Mouse (Mus musculus) lung, embryonic 15.5 days (tissue): ENCODE results near the gene Mthfsd. TPM values are rescaled to one million over a fixed set of nuclear protein-coding genes. Genes with fewer than 3 reads are reported as not detected.

Source experiments
- ATAC-seq: fragments of 200-750 bp; cut with Nextera tagmentation; 2 replicates; pipeline ENCODE4 v1.8.0; 2017; ENCODE audit warnings: moderate number of reproducible peaks, borderline replicate concordance; ENCODE audit not compliant: low FRiP score, low TSS enrichment; ENCODE audit errors: extremely low read depth
- H3K27ac ChIP-seq: fragments of 300-500 bp; sonication (generic); 2 replicates; pipeline ENCODE4 v1.5.1; 2015; ENCODE audit warnings: moderate library complexity, mild to moderate bottlenecking, inconsistent platforms
- H3K27me3 ChIP-seq: fragments of 300-500 bp; sonication (generic); 2 replicates; pipeline ENCODE4 v1.6.1; 2015; ENCODE audit warnings: inconsistent platforms
- H3K36me3 ChIP-seq: fragments of 300-500 bp; sonication (generic); 2 replicates; pipeline ENCODE4 v1.6.1; 2015; ENCODE audit warnings: inconsistent platforms
- H3K4me1 ChIP-seq: fragments of 300-500 bp; sonication (generic); 2 replicates; pipeline ENCODE4 v1.6.1; 2015; ENCODE audit warnings: inconsistent platforms
- H3K4me2 ChIP-seq: fragments of 300-500 bp; sonication (generic); 2 replicates; pipeline ENCODE4 v1.6.1; 2015; ENCODE audit warnings: inconsistent platforms, mild to moderate bottlenecking, moderate library complexity
- H3K4me3 ChIP-seq: fragments of 300-500 bp; sonication (generic); 2 replicates; pipeline ENCODE4 v1.5.1; 2015; ENCODE audit warnings: mild to moderate bottlenecking, inconsistent platforms
- H3K9ac ChIP-seq: fragments of 300-500 bp; sonication (generic); 2 replicates; pipeline ENCODE4 v1.6.1; 2015; ENCODE audit warnings: inconsistent platforms
- H3K9me3 ChIP-seq: fragments of 300-500 bp; sonication (generic); 2 replicates; pipeline ENCODE4 v1.6.1; 2016; ENCODE audit warnings: inconsistent platforms
- WGBS: fragments of 180-500 bp; shearing (Covaris S2); methylation state at CpG from one replicate; pipeline ENCODE4 v1.1.7; 2015; 5-methylcytosine and 5-hydroxymethylcytosine counted together
- polyA plus RNA-seq: library from polyadenylated mRNA; unstranded; fragments of >200 nt; fragmentation: Nextera tagmentation; extraction: Ambion mirVana; gene quantifications from 2 replicates; pipeline ENCODE4 v1.2.1, GENCODE M21; 2015

Mthfsd gene
- polyA plus RNA-seq, 1 experiment from 2014 or later = 60.2 TPM

DNA sequence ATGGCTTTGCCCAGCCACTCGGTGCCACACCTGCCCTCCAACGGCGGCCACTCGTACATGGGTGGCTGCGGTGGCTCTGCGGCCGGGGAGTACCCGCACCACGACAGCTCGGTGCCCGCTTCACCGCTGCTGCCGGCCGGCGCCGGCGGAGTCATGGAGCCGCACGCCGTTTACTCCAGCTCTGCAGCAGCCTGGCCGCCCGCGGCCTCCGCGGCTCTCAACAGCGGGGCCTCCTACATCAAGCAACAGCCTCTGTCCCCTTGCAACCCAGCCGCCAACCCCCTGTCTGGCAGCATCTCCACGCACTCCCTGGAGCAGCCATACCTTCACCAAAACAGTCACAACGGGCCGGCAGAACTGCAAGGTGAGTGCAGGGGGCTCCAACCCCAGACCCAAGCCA is 23.2 kb downstream of the Mthfsd start:
- Histone ChIP-seq H3K4me3 (peak overlapping the region; percentile 73), H3K4me2 (peak overlapping the region; percentile 78), H3K9me3 (no peaks in the 10 kb centered on the region), H3K36me3 (no peaks in the 10 kb centered on the region), H3K27ac (peak overlapping the region; percentile 99), H3K27me3 (peaks cover 94% of the 10 kb centered on the region), H3K4me1 (peaks cover 25% of the 10 kb centered on the region), H3K9ac (peak overlapping the region; percentile 82)
- no peak for ATAC-seq
- whole genome bisulfite sequencing = 3% methylated on average over 30 of the region's 30 CpGs

GRCm38 (mm10) chr8:121084210-121084951 is 23.8 kb downstream of the Mthfsd start, which contains the start of gene Foxf1:
TSS of gene Foxf1 (plus strand) at chr8:121084386.
- peak; percentile 89 for ATAC-seq
- peaks cover 19% of the 10 kb centered on the region for H3K4me1 ChIP-seq
- H3K4me2 ChIP-seq = peak within 1 kb of the TSS; percentile 78
- H3K27me3 ChIP-seq = peaks cover 91% of the 10 kb centered on the region
- no peaks in the 10 kb centered on the region for H3K36me3 ChIP-seq
- no peaks in the 10 kb centered on the region for H3K9me3 ChIP-seq
- peak within 1 kb of the TSS; percentile 99 for H3K27ac ChIP-seq
- H3K4me3 ChIP-seq = peak within 1 kb of the TSS; percentile 73
- peak within 1 kb of the TSS; percentile 82 for H3K9ac ChIP-seq
- WGBS = 0% methylated on average over 64 of the region's 83 CpGs

DNA sequence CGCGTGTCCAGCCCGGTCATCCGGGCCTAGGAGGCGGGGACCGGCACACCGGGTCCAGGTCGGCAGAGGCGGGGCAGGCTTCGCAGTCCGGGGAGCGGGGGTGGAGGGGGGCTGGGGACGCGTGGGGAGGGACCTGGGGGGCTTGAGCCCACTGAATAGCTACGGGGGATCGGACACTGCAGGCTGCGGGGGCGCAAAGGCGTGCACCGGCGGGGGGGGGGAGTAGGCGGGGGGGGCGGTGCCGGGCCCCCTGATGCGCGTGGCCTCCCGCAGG is 24.3 kb downstream of the Mthfsd start:
- Histone ChIP-seq H3K9ac (peak overlapping the region; percentile 82), H3K27ac (peak overlapping the region; percentile 99), H3K9me3 (no peaks in the 10 kb centered on the region), H3K27me3 (peaks cover 91% of the 10 kb centered on the region), H3K4me2 (peak overlapping the region; percentile 78), H3K4me3 (peak overlapping the region; percentile 73), H3K36me3 (no peaks in the 10 kb centered on the region), H3K4me1 (0 out of 2 replicates have a peak, but pooled peaks cover 15% of the 10 kb centered on the region)
- ATAC-seq = no peak
- under 1% methylated on average over 13 of the region's 27 CpGs for WGBS

GRCm38 (mm10) chr8:121083093-121083935 is 24.9 kb downstream of the Mthfsd start:
- Histone ChIP-seq H3K27ac (peak overlapping the region; percentile 99), H3K4me3 (peak overlapping the region; percentile 73), H3K4me1 (0 out of 2 replicates have a peak, but pooled peaks cover 15% of the 10 kb centered on the region), H3K9me3 (no peaks in the 10 kb centered on the region), H3K4me2 (peak overlapping the region; percentile 78), H3K9ac (peak overlapping the region; percentile 82), H3K36me3 (no peaks in the 10 kb centered on the region), H3K27me3 (peaks cover 90% of the 10 kb centered on the region)
- ATAC-seq = peak; percentile 75
- under 1% methylated on average over 89 of the region's 89 CpGs for WGBS

GRCm38 (mm10) chr8:121082218-121083092 is 25.7 kb downstream of the Mthfsd start:
- no peak for ATAC-seq
- peak overlapping the region; percentile 73 for H3K4me3 ChIP-seq
- peaks cover 92% of the 10 kb centered on the region for H3K27me3 ChIP-seq
- peak overlapping the region; percentile 78 for H3K4me2 ChIP-seq
- H3K9me3 ChIP-seq = no peaks in the 10 kb centered on the region
- peak overlapping the region; percentile 99 for H3K27ac ChIP-seq
- H3K9ac ChIP-seq = peak overlapping the region; percentile 82
- WGBS = 1% methylated on average over 57 of the region's 57 CpGs
- H3K4me1 ChIP-seq = 0 out of 2 replicates have a peak, but pooled peaks cover 15% of the 10 kb centered on the region
- no peaks in the 10 kb centered on the region; the same call in 1 of the 2 replicates for H3K36me3 ChIP-seq

GRCm38 (mm10) chr8:121081398-121081797 is 26.8 kb downstream of the Mthfsd start:
- Histone ChIP-seq H3K4me1 (0 out of 2 replicates have a peak, but pooled peaks cover 15% of the 10 kb centered on the region), H3K36me3 (peaks cover 2% of the 10 kb centered on the region; the same call in 1 of the 2 replicates), H3K27me3 (peaks cover 93% of the 10 kb centered on the region), H3K27ac (peak overlapping the region; percentile 99), H3K9ac (peak overlapping the region; percentile 82), H3K4me2 (peak overlapping the region; percentile 78), H3K4me3 (peak overlapping the region; percentile 73), H3K9me3 (no peaks in the 10 kb centered on the region)
- ATAC-seq = no peak
- WGBS = under 1% methylated on average over 7 of the region's 7 CpGs

DNA sequence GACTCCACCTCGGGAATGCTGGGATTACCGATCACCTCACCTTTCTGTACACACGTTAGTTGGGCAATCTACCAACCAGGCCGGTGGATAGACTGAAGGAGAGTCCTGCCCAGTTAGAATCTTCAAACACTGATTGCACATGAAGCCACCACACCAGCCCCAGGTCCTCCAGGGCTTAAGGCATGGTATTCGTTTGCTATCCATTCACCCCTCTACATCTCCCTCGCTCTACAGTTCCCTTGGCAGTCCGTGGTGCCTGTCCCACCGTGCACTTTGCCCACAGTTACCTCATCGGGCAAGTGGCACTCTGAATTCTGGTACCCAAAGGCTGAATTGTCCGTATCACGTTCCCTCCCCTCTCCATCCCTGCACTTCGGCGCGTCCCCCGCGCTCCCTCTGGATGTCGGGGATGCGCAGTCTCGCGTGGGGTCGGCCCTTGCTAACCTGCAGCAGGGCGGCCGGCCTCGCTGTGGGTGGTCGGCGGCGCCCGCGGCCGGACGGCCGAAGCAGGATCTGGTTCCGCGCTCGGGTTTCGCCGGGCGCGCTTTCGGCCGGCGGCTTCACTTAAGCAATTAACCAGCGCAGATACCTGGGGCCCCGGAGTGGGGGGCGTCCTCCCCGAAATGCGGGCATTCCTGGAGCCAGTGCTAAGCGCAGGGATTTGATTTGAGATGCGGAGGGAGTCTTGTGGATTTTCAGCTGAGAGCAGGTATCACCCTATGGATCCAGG is 27.7 kb downstream of the Mthfsd start:
- H3K36me3 ChIP-seq = peaks cover 2% of the 10 kb centered on the region; the same call in 1 of the 2 replicates
- 2% methylated on average over 49 of the region's 49 CpGs for WGBS
- H3K9ac ChIP-seq = peak overlapping the region; percentile 82
- peaks cover 93% of the 10 kb centered on the region for H3K27me3 ChIP-seq
- 0 out of 2 replicates have a peak, but pooled peaks cover 15% of the 10 kb centered on the region for H3K4me1 ChIP-seq
- H3K9me3 ChIP-seq = no peaks in the 10 kb centered on the region
- peak overlapping the region; percentile 73 for H3K4me3 ChIP-seq
- H3K4me2 ChIP-seq = peak overlapping the region; percentile 78
- peak overlapping the region; percentile 99 for H3K27ac ChIP-seq
- no peak for ATAC-seq

DNA sequence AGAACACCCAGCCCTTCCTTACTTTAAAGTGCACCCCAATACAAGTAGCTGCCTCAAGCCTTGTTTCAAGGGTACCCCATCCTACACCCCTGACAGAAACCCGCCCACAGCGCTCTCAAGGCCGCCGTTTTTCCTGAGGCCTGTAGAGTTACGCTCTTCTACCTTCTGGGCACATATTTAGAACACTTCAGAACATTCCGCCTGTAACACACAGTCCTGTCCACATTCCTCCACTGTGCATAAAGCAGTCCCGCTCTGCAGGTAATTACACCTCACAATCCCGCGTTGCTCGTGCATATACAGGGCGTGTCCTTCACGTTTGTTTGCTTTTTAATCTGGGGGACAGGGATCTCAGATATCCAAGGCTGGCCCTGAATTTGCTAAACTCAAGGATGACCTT is 28.2 kb downstream of the Mthfsd start:
- WGBS = 24% methylated on average over 12 of the region's 12 CpGs

GRCm38 (mm10) chr8:121079201-121079600 is 29.0 kb downstream of the Mthfsd start:
- H3K27me3 ChIP-seq = peaks cover 93% of the 10 kb centered on the region
- H3K9me3 ChIP-seq = no peaks in the 10 kb centered on the region
- H3K4me1 ChIP-seq = peaks cover 24% of the 10 kb centered on the region; the same call in 1 of the 2 replicates
- WGBS = 28% methylated on average over 7 of the region's 7 CpGs
- H3K4me2 ChIP-seq = peak overlapping the region; percentile 78
- no peak overlapping the region for H3K27ac ChIP-seq
- H3K36me3 ChIP-seq = peaks cover 2% of the 10 kb centered on the region; the same call in 1 of the 2 replicates
- peak overlapping the region; percentile 82; the same call in 1 of the 2 replicates for H3K9ac ChIP-seq
- peak overlapping the region; percentile 73 for H3K4me3 ChIP-seq
- ATAC-seq = no peak

More for the DNA sequence above, 28.2 kb downstream of the Mthfsd start:
- Histone ChIP-seq H3K9ac (peak overlapping the region; percentile 82), H3K27ac (0 out of 2 replicates have a peak overlapping the region, but pooled peaks have one; percentile 3), H3K4me1 (peaks cover 16% of the 10 kb centered on the region; the same call in 1 of the 2 replicates), H3K36me3 (peaks cover 2% of the 10 kb centered on the region; the same call in 1 of the 2 replicates), H3K4me3 (peak overlapping the region; percentile 73), H3K4me2 (peak overlapping the region; percentile 78), H3K27me3 (peaks cover 93% of the 10 kb centered on the region), H3K9me3 (no peaks in the 10 kb centered on the region)
- no peak for ATAC-seq

DNA sequence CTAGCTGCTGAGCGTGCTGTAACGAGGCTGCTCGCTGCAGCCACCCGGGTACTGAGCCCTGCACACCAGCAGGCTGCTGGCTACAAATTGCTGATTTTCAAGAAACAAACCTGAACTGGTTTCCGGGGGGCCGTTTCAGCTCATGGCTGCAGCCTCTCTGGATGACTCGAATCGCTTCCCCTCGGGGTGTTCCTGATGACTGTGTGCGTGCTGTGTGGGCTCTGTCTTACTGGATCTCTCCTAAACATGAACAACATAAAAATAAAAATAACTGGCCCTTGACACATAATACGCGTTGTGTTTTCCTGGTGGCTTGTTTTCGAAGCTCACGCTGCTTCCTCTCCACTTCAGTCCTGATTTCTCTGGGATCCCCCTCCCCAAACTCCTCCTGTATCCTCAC is 29.5 kb downstream of the Mthfsd start:
- ATAC-seq = no peak
- Histone ChIP-seq H3K27ac (no peak overlapping the region), H3K36me3 (peaks cover 2% of the 10 kb centered on the region; the same call in 1 of the 2 replicates), H3K27me3 (peaks cover 93% of the 10 kb centered on the region), H3K4me3 (peak overlapping the region; percentile 73), H3K4me1 (peaks cover 27% of the 10 kb centered on the region), H3K9ac (peak overlapping the region; percentile 82; the same call in 1 of the 2 replicates), H3K9me3 (no peaks in the 10 kb centered on the region), H3K4me2 (peak overlapping the region; percentile 78)
- WGBS = 25% methylated on average over 14 of the region's 14 CpGs
